Mouse (Mus musculus): ENCODE measurements around the gene Nostrin. TPM values are rescaled to one million over a fixed set of nuclear protein-coding genes. Genes with fewer than 3 reads are reported as not detected.

The Nostrin gene
- total RNA-seq, 1 experiment = 2.5 TPM

DNA sequence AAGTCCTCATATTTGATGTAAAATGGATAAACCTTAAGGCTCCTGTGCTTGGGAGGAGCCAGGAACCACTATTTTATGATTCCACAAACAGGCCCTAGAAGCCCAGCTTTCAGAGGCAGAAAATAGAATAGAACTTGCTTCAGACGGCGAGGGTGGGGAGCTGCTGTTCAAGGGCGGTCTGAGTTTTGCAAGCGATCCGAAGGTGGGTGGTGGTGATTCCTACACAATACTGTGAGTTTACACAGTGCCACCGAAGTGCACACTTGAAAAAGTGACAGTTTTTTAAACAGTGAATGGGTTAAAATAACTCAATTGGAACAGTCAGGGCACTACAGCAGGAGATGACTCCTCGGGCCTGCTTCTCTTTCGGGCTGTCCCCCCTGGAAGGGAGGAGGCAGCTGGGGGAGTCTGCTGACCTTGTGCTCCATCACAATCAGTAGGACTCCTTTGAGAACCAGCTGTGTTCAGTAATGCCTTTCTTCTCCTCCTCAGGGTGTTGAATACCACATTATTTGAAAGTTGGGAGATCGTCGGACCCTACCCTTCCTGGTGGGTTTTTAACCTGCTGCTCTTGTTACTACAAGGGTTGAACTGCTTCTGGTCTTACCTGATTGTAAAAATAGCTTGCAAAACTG, 31.0 kb upstream of the Nostrin start:
- H3K9me3 ChIP-seq (ENCODE audit: control insufficient read depth, insufficient read depth, low read depth, low read length) = no peaks in the 10 kb centered on the region
- H3K27ac ChIP-seq (ENCODE audit: insufficient read depth, low read depth, low read length, poor library complexity, severe bottlenecking) = no peak overlapping the region
- in situ Hi-C loops (cut with MboI; ENCODE audit: low sequenced_read_pairs in 2 of 2, unreplicated experiment in 2 of 2) = no loop called here
- no peak for DNase-seq (ENCODE audit: low read depth, low spot score)
- no peak overlapping the region for H3K4me3 ChIP-seq (ENCODE audit: insufficient read depth in 1 of 2, low read depth in 1 of 2, low read length in 2 of 2, poor library complexity in 1 of 2, severe bottlenecking in 1 of 2)
- H3K4me1 ChIP-seq (ENCODE audit: control insufficient read depth in 2 of 2, insufficient read depth in 2 of 2, low read length in 2 of 2, poor library complexity in 1 of 2) = peaks cover 2 to 5% of the 10 kb centered on the region in 2 experiments; a peak in 2 of 4 replicates
- no peak overlapping the region for H3K9ac ChIP-seq (ENCODE audit: insufficient read depth, low read depth, low read length, poor library complexity, severe bottlenecking)
- no peak for TF ChIP-seq ZNF384 (IDR thresholded peaks at IDR 0.05; ENCODE audit: low read depth, low read length)
- no peak for TF ChIP-seq HCFC1 (IDR thresholded peaks at IDR 0.05; ENCODE audit: borderline replicate concordance, insufficient read depth, low read length)
- no peak for TF ChIP-seq ZC3H11A (IDR thresholded peaks at IDR 0.05; ENCODE audit: borderline replicate concordance, low read depth, low read length)
- TF ChIP-seq MAFK (IDR thresholded peaks at IDR 0.05; ENCODE audit: insufficient read depth, low read depth, low read length) = no peak
- TF ChIP-seq CHD2 (IDR thresholded peaks at IDR 0.05; ENCODE audit: low read depth, low read length) = no peak
- peaks cover 3% of the 10 kb centered on the region; the same call in 1 of the 2 replicates for H3K36me3 ChIP-seq (ENCODE audit: control insufficient read depth, insufficient read depth, low read length, poor library complexity, severe bottlenecking)

DNA sequence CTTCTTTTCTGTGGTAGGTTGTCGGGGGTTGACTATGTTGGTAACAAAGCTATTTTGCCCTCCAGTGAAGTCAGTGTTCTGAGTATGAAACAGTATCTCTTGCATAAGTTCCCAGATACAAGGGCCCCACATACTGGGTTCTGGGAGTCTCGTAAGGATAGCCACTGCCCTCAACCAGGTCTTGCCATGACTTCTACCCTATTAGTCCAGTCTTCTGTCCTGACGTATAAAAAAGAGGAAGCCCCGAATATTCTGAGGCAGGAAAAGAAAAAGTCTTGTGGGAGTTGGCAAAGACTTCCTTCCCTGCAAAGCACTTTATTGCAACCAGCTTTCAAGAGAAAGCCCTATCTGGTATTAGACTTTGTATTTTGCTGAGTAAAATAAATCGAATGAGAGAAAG, 26.4 kb upstream of the Nostrin start:
- Histone ChIP-seq H3K4me1 (ENCODE audit: control insufficient read depth in 2 of 2, insufficient read depth in 2 of 2, low read length in 2 of 2, poor library complexity in 1 of 2) (peaks cover 2 to 5% of the 10 kb centered on the region in 2 experiments; a peak in 2 of 4 replicates), H3K36me3 (ENCODE audit: control insufficient read depth, insufficient read depth, low read length, poor library complexity, severe bottlenecking) (no peaks in the 10 kb centered on the region), H3K4me3 (ENCODE audit: insufficient read depth in 1 of 2, low read depth in 1 of 2, low read length in 2 of 2, poor library complexity in 1 of 2, severe bottlenecking in 1 of 2) (no peak overlapping the region), H3K27ac (ENCODE audit: insufficient read depth, low read depth, low read length, poor library complexity, severe bottlenecking) (no peak overlapping the region), H3K9me3 (ENCODE audit: control insufficient read depth, insufficient read depth, low read depth, low read length) (no peaks in the 10 kb centered on the region), H3K9ac (ENCODE audit: insufficient read depth, low read depth, low read length, poor library complexity, severe bottlenecking) (no peak overlapping the region)
- in situ Hi-C loops (cut with MboI; ENCODE audit: low sequenced_read_pairs in 2 of 2, unreplicated experiment in 2 of 2) = no loop called here
- no peak for DNase-seq (ENCODE audit: low read depth, low spot score)
- no peak for TF ChIP-seq MAFK (IDR thresholded peaks at IDR 0.05; ENCODE audit: insufficient read depth, low read depth, low read length)
- no peak for TF ChIP-seq HCFC1 (IDR thresholded peaks at IDR 0.05; ENCODE audit: borderline replicate concordance, insufficient read depth, low read length)
- no peak for TF ChIP-seq ZNF384 (IDR thresholded peaks at IDR 0.05; ENCODE audit: low read depth, low read length)

DNA sequence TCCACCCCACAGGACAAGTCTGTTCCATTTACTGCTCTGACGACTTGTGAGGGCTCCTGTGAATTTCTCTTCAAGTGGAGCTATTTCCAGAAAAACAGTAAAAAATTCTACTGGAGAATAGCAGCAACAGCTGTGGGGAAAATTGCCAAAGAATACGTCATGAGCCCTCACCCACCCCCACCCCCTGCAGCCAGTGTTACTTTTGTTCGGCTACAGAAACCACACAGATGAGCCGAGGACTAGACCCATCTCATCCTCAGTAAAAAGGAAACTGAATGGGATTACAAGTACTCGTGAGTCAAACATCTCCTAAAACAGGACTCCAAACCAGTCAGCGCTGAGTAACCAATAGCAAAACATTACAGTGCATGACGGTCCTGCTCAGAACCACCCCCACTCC, 25.9 kb upstream of the Nostrin start:
- no peak overlapping the region for H3K27ac ChIP-seq (ENCODE audit: insufficient read depth, low read depth, low read length, poor library complexity, severe bottlenecking)
- TF ChIP-seq HCFC1 (IDR thresholded peaks at IDR 0.05; ENCODE audit: borderline replicate concordance, insufficient read depth, low read length) = no peak
- no peak for TF ChIP-seq ZC3H11A (IDR thresholded peaks at IDR 0.05; ENCODE audit: borderline replicate concordance, low read depth, low read length)
- TF ChIP-seq CHD2 (IDR thresholded peaks at IDR 0.05; ENCODE audit: low read depth, low read length) = no peak
- no peak for TF ChIP-seq ZNF384 (IDR thresholded peaks at IDR 0.05; ENCODE audit: low read depth, low read length)
- TF ChIP-seq MAFK (IDR thresholded peaks at IDR 0.05; ENCODE audit: insufficient read depth, low read depth, low read length) = no peak
- H3K9me3 ChIP-seq (ENCODE audit: control insufficient read depth, insufficient read depth, low read depth, low read length) = no peaks in the 10 kb centered on the region
- H3K9ac ChIP-seq (ENCODE audit: insufficient read depth, low read depth, low read length, poor library complexity, severe bottlenecking) = no peak overlapping the region
- H3K4me3 ChIP-seq (ENCODE audit: insufficient read depth in 1 of 2, low read depth in 1 of 2, low read length in 2 of 2, poor library complexity in 1 of 2, severe bottlenecking in 1 of 2) = no peak overlapping the region
- H3K4me1 ChIP-seq (ENCODE audit: control insufficient read depth in 2 of 2, insufficient read depth in 2 of 2, low read length in 2 of 2, poor library complexity in 1 of 2) = peaks cover 0 to 2% of the 10 kb centered on the region in 2 experiments; a peak in 1 of 4 replicates
- no peaks in the 10 kb centered on the region for H3K36me3 ChIP-seq (ENCODE audit: control insufficient read depth, insufficient read depth, low read length, poor library complexity, severe bottlenecking)
- in situ Hi-C loops (cut with MboI; ENCODE audit: low sequenced_read_pairs in 2 of 2, unreplicated experiment in 2 of 2) = no loop called here
- no peak for DNase-seq (ENCODE audit: low read depth, low spot score)

DNA sequence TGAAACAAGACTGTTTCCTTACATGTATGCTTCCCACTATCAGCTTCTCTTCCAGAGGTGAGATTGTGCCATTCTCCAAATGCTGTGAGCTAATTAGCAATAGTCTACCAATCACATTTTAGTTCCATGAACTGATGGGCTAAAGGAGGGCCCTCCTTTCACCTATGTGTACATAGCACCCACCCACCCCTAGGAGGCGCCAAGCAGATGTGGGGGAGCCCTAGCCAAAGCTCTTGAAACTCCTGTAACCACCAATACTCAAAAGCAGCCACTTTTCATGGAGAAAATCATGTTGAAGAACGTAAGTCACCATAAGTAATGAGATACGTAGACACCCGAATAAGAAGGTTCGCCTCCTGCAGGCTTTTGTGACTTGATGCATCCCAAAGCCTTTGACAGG, 23.0 kb upstream of the Nostrin start:
- H3K9ac ChIP-seq (ENCODE audit: insufficient read depth, low read depth, low read length, poor library complexity, severe bottlenecking) = no peak overlapping the region
- no peaks in the 10 kb centered on the region for H3K36me3 ChIP-seq (ENCODE audit: control insufficient read depth, insufficient read depth, low read length, poor library complexity, severe bottlenecking)
- no peaks in the 10 kb centered on the region for H3K9me3 ChIP-seq (ENCODE audit: control insufficient read depth, insufficient read depth, low read depth, low read length)
- in situ Hi-C loops (cut with MboI; ENCODE audit: low sequenced_read_pairs in 2 of 2, unreplicated experiment in 2 of 2) = no loop called here
- H3K4me1 ChIP-seq (ENCODE audit: control insufficient read depth in 2 of 2, insufficient read depth in 2 of 2, low read length in 2 of 2, poor library complexity in 1 of 2) = no peaks in the 10 kb centered on the region
- TF ChIP-seq HCFC1 (IDR thresholded peaks at IDR 0.05; ENCODE audit: borderline replicate concordance, insufficient read depth, low read length) (no peak), MAFK (IDR thresholded peaks at IDR 0.05; ENCODE audit: insufficient read depth, low read depth, low read length) (no peak), ZNF384 (IDR thresholded peaks at IDR 0.05; ENCODE audit: low read depth, low read length) (no peak)
- no peak for DNase-seq (ENCODE audit: low read depth, low spot score)
- H3K4me3 ChIP-seq (ENCODE audit: insufficient read depth in 1 of 2, low read depth in 1 of 2, low read length in 2 of 2, poor library complexity in 1 of 2, severe bottlenecking in 1 of 2) = no peak overlapping the region
- H3K27ac ChIP-seq (ENCODE audit: insufficient read depth, low read depth, low read length, poor library complexity, severe bottlenecking) = no peak overlapping the region
